Mouse (Mus musculus) 3T3-L1 (cell line): Measurements from ENCODE around the gene Furin.

ENCODE experiments used
- DNase-seq: peaks from one replicate; pipeline ENCODE4 v3.0.0-alpha.2; 2015; ENCODE audit warnings: low read depth, low spot score

Gene Furin

GRCm38 (mm10) chr7:80401041-80401859 is 4.0 kb downstream of the Furin start:
- peak; percentile 81 for DNase-seq

DNA sequence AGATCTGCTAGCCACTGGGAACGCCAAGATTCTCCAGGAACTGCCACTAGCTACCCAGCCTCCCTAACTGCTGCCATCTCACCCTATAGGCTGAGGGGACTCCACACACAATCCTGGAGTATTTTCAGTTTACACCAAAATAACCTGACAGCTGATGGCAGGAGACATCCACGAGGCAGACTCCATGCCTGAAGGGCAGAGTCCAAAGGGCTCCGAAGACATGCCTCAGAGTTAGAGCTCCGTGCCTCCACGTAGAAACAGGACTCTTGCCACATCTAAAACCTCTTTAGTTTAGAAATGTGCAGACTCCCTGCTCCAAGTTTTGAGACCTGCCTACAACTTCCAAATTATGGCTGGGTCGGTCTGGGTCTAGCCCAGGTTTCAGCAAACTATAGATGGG is 4.7 kb downstream of the Furin start:
- DNase-seq, result peak; percentile 35

GRCm38 (mm10) chr7:80400099-80400498 is 5.1 kb downstream of the Furin start:
- DNase-seq, result peak; percentile 68

DNA sequence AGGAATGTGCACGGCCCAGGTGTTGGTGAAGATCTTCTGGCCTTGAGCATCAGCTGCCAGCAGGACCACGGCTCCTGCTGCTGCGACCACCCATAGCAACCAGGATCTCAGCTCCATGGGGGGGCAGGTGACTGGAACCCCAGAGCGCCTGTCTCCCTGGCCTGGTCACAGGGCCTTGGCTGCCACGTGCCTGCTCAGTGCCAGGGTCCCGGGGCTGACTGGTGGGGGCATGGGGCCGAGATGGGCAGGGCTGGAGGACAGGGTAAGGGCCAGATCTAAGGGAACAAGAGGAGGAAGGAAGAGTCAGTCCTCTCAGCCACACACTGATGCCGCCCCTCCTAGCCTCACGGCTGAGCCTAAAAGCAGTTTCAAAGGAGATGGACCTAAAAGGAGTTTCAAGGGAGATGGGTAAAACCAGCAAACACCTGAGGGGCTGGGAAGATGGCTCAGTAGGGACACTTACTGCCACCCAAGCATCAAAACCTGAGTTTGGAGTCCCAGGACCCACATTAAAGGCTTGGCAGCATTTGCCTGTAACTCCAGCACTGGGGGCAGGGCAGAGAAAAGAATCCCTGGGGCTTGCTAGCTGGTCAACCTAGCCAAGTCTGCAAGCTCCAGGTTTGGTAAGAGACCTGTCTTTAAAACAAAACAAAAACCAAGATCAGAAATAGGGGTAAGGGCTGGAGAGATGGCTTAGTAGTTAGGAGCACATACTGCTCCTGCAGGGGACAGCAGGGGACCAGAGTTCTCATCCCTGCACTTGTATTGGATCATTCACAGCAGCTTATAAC is 6.4 kb downstream of the Furin start:
- no peak for DNase-seq

DNA sequence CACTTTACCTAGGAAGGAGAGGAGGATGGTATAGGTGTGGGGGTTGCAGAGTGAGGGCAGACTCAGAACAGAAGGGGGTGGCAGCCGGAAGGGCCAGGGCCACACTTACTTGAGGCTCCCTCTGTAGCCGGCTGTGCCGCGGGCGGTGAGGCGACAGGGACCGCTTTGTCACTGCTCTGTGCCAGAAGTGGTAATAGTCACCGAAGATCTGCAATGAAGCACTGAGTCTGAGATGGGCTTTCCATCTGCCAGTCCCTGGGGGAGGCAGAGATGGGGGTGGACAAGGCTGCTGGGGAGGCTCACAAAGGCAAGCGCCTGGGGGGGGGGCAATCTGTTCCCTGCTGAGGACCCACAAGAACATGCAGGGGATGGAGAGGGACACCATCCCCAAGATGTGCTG is 7.2 kb downstream of the Furin start:
- no peak for DNase-seq

DNA sequence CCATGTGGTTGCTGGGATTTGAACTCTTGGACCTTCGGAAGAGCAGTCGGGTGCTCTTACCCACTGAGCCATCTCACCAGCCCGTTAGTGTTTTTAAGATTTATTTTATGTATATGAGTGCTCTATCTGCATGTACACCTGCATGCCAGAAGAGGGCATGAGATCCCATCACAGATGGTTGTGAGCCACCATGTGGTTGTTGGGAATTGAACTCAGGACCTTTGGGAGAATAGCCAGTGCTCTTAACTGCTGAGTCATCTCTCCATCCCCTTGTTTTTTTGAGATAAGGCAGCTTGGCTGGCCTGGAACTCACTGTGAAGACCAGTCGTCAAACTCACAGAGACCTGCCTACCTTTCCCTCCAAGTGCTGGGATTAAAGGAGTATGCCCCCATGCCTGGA is 8.8 kb downstream of the Furin start:
- peak; percentile 56 for DNase-seq

DNA sequence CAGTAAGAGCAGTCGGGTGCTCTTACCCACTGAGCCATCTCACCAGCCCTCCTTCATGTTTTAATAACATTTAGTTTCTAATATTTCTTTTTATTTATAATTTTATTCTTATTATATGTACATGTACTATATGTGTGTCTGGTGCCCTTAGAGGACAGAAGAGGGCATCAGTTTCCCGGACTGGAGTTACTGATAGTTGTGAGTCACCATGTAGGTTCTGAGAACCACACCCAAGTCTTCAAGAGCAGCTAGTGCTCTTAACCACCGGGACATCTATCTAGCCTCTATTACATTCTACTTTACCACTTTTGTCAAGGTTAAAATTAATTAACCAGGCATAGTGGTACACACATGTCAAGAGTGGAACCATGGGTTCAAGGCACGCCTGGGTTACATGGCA is 10.6 kb downstream of the Furin start:
- DNase-seq, result peak; percentile 62

GRCm38 (mm10) chr7:80392119-80392518 is 13.1 kb downstream of the Furin start:
- no peak for DNase-seq

DNA sequence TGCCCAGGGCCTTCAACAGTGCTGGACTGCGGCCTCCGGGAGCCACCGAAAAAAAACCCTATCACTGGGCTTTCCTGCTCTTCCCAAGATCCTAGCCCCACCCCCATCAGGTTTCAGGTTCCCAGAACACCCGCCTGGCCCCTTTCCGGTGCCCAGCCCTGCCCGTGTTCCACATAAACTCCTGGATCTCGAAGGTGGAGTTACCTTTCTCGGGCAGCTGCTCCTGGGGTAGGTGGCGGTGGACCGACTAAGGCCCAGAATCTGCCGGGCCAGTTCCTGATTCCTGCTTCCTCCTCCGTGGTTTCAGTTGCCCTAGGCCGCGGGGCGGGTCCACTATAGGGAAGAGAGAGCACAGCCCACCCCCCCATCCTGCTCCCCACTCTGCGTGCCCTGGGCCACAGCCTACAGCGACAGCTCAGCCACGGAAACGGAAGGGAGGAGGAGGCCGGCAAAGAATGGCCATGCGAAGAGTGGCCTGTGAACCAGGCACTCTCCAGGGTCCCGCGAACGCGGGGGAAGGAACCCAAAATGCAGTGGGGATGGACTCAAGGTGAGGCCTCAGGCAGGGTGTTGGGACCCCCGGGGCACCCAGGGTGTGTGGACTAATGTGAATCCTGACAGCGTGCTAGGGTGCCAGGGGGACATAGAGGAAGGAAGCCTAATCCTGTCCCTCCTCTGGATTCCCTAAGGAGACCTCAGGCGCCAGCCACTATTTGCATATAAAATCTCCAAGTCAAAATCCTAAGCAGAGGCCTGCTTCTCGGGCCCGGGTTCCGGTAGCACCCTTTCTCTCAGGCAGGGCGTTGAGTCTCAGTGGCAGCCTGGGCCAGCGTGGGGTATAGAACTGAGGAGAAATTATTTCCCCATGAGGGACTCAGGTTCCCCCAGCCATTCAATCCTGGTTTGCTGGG is 17.3 kb downstream of the Furin start, which contains the start of gene Fes:
Gene Fes, minus strand, starts transcription at position 314 of the 911 bp plus-strand sequence.
- no peak for DNase-seq

GRCm38 (mm10) chr7:80387033-80387632 is 18.1 kb downstream of the Furin start:
- no peak for DNase-seq

GRCm38 (mm10) chr7:80386235-80386930 is 18.9 kb downstream of the Furin start:
- DNase-seq, result peak; percentile 88

DNA sequence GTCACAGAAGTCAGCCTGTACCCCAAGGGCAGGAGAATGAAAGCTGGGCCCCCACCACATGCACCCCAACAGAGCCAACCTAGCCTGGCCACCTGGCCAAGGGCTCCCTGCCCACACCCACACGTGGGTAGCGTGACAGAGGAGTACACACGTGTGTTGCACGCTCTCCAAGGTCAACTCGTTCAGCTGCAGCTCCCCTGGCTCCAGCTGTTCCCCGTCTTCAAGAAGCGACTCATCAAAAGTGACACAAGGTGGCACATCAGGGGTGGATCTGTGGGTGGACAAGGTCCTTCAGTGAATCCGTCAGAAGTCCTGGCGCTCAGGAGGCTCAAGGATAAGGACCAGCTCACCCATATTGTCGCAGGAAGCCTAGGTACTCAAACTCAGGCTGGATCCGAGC is 22.3 kb downstream of the Furin start:
- DNase-seq, result no peak

DNA sequence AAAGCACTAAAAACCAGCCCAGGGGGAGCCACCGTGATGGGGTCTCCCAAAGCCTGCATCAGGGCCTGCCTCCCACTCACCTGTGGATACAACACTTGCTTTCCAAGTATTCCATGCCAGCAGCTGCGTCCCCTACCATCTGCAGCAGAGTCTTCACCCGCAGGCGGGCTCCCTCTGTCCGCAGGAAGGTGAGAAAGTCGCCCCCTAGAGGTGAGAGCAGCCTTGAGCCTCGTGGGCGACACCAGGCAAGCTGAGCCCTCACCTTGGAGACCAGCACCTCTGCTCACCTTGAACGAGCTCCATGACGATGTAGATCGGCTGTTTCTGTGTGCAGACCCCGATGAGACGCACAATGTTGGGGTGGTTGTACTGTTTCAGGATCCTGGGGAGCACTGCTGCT is 25.7 kb downstream of the Furin start:
- DNase-seq, result no peak

DNA sequence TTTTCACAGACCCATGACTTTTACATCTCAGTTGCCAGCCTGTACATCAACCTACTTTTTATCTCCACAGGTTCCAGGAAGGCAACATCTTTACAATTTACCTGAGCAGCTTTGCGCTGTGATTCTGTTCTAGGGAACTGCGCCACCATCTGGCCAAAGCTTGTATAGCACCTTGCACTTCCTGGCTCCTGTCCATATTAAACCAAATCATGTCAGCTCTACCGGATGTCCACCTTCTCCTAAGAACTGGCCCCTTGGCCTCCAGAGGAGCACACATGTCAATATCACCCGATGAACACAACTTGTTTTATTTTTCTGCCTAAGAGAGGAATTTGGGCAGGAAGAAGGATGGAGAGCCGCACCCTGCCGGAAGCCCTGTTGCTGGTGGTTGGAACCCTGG is 27.8 kb downstream of the Furin start:
- peak; percentile 53 for DNase-seq

DNA sequence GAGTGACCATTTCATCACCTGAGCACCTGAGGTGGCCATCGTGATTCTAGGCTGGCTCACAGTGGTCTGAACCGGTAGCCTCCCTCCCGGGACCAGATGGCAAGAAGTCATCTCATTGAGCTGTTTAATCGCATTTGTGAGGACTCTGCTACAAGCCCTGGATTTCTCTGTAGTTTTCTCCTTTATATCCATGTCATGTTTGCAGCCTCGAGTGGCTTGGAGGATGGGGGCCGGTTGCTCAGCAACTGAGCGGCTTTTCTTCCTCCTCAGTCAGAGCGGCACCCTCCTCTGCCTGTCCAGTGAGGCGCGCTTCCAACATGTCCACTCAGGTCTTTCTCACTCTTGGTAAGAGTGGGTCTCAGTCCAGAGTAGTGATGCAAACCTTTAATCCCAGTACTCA is 29.0 kb downstream of the Furin start:
- DNase-seq, result no peak

- DNase-seq, result peak; percentile 94
Measured at GRCm38 (mm10) chr7:80375376-80376039, 29.7 kb downstream of the Furin start.

GRCm38 (mm10) chr7:80374733-80375132 is 30.5 kb downstream of the Furin start:
- DNase-seq, result no peak

DNA sequence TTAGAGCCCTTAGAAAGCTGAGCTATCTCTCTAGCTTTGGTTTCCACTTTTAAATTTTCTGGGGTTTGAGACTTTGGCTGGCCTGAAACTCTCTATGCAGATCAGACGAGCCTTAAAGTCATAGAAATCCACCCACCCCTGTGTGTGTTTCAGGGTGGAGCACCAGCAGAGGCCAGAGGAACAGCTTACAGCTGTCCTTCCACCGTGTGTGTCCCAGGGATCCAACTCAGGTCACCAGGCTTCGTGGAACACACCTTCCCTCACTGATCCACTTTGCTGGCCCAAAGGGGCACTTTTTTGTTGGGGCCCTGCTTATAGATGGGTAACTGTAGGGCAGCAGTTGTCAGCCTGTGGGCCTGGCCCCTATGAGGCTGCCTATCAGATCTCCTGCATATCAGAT is 31.0 kb downstream of the Furin start:
- no peak for DNase-seq

DNA sequence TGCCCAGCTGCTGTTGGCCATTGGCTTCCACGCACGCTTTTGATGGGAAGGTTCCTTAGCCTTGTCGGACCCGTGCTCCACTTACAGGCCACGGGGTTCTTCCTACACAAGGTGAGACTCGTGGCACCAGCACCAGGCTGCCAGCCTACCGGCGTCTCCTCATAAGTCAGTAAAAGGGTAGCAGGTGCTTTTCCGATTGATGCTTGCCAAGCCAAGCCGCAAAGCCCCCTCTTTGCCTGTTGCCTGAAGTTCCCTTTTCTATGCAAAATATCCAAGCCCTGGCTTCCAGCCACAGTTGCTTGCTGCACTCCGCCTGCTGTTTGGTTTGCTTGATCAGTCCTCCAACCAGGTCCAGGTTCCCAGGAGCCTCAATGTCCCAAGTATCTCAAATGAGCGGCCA is 31.4 kb downstream of the Furin start:
- no peak for DNase-seq

GRCm38 (mm10) chr7:80373352-80373751 is 31.9 kb downstream of the Furin start:
- DNase-seq, result no peak
